Comparison of ENCODE assay signal across 16 mouse cellular contexts in genomic region chr2:13458088-13458487, GRCm38 (mm10). TPM values are rescaled to one million over a fixed set of nuclear protein-coding genes. Genes with fewer than 3 reads are reported as not detected.
"Had no signal": no experiment of that assay in that cellular context is flagged by ENCODE, and none has a peak within 500 bp of the region (broad histone marks: within the 10 kb centered on the region; RNA-seq: fewer than 3 reads in every experiment).

No protein-coding gene starts in this region.

- H3K4me1 ChIP-seq: neural tube, embryonic 13.5 days; stomach, embryonic 15.5 days had no signal

- H3K4me3 ChIP-seq: neural tube, embryonic 13.5 days; stomach, embryonic 15.5 days had no signal

- DNase-seq: retina, postnatal 1 day; right cerebral cortex, adult 18-20 months; right cerebral cortex, postnatal 14 days; right cerebral cortex, postnatal 25 days; right cerebral cortex, postnatal 4 days; spleen, adult 18-20 months; thymus, adult 18-20 months; thymus, adult 2 months; thymus, postnatal 14 days; thymus, postnatal 25 days; thymus, postnatal 36 days; thymus, postnatal 4 days had no signal

- H3K27me3 ChIP-seq: neural tube, embryonic 13.5 days; stomach, embryonic 15.5 days had no signal

- H3K9me3 ChIP-seq: neural tube, embryonic 13.5 days; stomach, embryonic 15.5 days had no signal

- H3K27ac ChIP-seq: stomach, embryonic 15.5 days; stomach, postnatal 0 days had no signal

- H3K9ac ChIP-seq: neural tube, embryonic 13.5 days; stomach, embryonic 15.5 days had no signal

- H3K4me2 ChIP-seq: neural tube, embryonic 13.5 days; stomach, embryonic 15.5 days had no signal

- H3K36me3 ChIP-seq: neural tube, embryonic 13.5 days; stomach, embryonic 15.5 days had no signal

RNA-seq across cellular contexts. Expression of gene Cubn, which starts 33.5 kb away (rescaled TPM):
- polyA plus RNA-seq: thymus, postnatal 0 days had no signal
